Mouse (Mus musculus) forebrain, embryonic 11.5 days (tissue): Measurements from ENCODE around the gene Sp140. TPM values are rescaled to one million over a fixed set of nuclear protein-coding genes. Genes with fewer than 3 reads are reported as not detected.

ENCODE experiments used
- ATAC-seq: fragments of 200-750 bp; cut with Nextera tagmentation; replicated peaks from 2 replicates; pipeline ENCODE4 v1.8.0; 2017; ENCODE audit warnings: moderate TSS enrichment; ENCODE audit not compliant: low FRiP score
- DNase-seq: peaks from one replicate; pipeline ENCODE4 v3.0.0-alpha.2; 2017; ENCODE audit warnings: low spot score
- H3K27ac ChIP-seq: fragments of 300-500 bp; sonication (generic); 2 replicates; pipeline ENCODE4 v1.5.1; 2014; ENCODE audit warnings: low read depth, low read length
- H3K27me3 ChIP-seq: fragments of 300-500 bp; sonication (generic); 2 replicates; pipeline ENCODE4 v1.6.1; 2014; ENCODE audit warnings: mild to moderate bottlenecking, low read length, mixed read lengths; ENCODE audit not compliant: control insufficient read depth, insufficient read depth
- H3K36me3 ChIP-seq: fragments of 300-500 bp; sonication (generic); 2 replicates; pipeline ENCODE4 v1.6.1; 2014; ENCODE audit warnings: mild to moderate bottlenecking, low read length, moderate library complexity, mixed read lengths; ENCODE audit not compliant: control insufficient read depth, insufficient read depth
- H3K4me1 ChIP-seq: fragments of 300-500 bp; sonication (generic); replicated peaks from 2 replicates; pipeline ENCODE4 v1.6.1; 2014; ENCODE audit warnings: low read length, mixed read lengths; ENCODE audit not compliant: control insufficient read depth, insufficient read depth
- H3K4me2 ChIP-seq: fragments of 300-500 bp; sonication (generic); 2 replicates; pipeline ENCODE4 v1.6.1; 2014; ENCODE audit warnings: low read depth, mild to moderate bottlenecking, low read length, moderate library complexity, mixed read lengths; ENCODE audit not compliant: severe bottlenecking
- H3K4me3 ChIP-seq: fragments of 300-500 bp; sonication (generic); 2 replicates; pipeline ENCODE4 v1.5.1; 2014; ENCODE audit warnings: low read depth, low read length
- H3K9ac ChIP-seq: fragments of 300-500 bp; sonication (generic); 2 replicates; pipeline ENCODE4 v1.6.1; 2014; ENCODE audit warnings: low read length
- H3K9me3 ChIP-seq: fragments of 300-500 bp; sonication (generic); 2 replicates; pipeline ENCODE4 v1.6.1; 2016; ENCODE audit warnings: low read length, mixed read lengths; ENCODE audit not compliant: control insufficient read depth
- WGBS: fragments of 180-500 bp; shearing (Covaris S2); extraction: QIAGEN DNeasy Blood & Tissue Kit; methylation state at CpG from one replicate; pipeline ENCODE4 v1.1.7; 2014; 5-methylcytosine and 5-hydroxymethylcytosine counted together
- polyA plus RNA-seq: library from polyadenylated mRNA; unstranded; fragments of >200 nt; fragmentation: Nextera tagmentation; extraction: Ambion mirVana; gene quantifications from 2 replicates; pipeline ENCODE4 v1.2.1, GENCODE M21; 2014

The Sp140 gene
- polyA plus RNA-seq, 1 experiment from 2014 or later, result 0.59 TPM

DNA sequence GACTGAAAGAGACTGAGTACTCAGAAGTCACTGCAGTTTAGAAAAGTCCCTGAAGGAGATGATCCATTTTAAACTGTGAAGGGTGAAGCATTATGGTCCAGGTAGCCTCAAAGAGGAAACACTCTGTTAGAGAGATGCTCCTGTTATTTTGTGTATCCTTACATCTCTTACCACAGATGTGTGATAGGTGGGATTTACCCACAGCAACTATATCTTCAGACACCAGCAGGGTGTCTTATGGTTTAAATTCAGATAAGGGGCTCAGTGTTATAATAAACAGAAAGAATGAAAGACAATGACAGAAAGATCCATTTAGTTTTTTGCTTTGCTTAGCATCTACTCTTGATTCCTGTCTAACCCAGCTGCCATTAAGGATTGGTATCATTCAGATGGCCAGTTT, 64.1 kb downstream of the Sp140 start:
- no peak overlapping the region for H3K4me3 ChIP-seq
- H3K36me3 ChIP-seq, result no peaks in the 10 kb centered on the region
- H3K27ac ChIP-seq, result no peak overlapping the region
- ATAC-seq (no peak), DNase-seq (no peak)
- no peaks in the 10 kb centered on the region for H3K9me3 ChIP-seq
- no peak overlapping the region for H3K9ac ChIP-seq
- no peak overlapping the region for H3K4me2 ChIP-seq
- H3K4me1 ChIP-seq, result no peaks in the 10 kb centered on the region
- no peaks in the 10 kb centered on the region for H3K27me3 ChIP-seq

- Histone ChIP-seq H3K9me3 (no peaks in the 10 kb centered on the region), H3K4me2 (no peak overlapping the region), H3K9ac (no peak overlapping the region), H3K36me3 (no peaks in the 10 kb centered on the region), H3K4me3 (no peak overlapping the region), H3K4me1 (no peaks in the 10 kb centered on the region), H3K27me3 (no peaks in the 10 kb centered on the region), H3K27ac (no peak overlapping the region)
- no peak for ATAC-seq
- DNase-seq, result no peak
- 77% methylated on average over 4 of the region's 4 CpGs for WGBS
Observed at GRCm38 (mm10) chr1:85680226-85680625, 80.0 kb downstream of the Sp140 start.

GRCm38 (mm10) chr1:85686666-85687065, 86.5 kb downstream of the Sp140 start:
- Histone ChIP-seq H3K4me2 (no peak overlapping the region), H3K27ac (no peak overlapping the region), H3K27me3 (no peaks in the 10 kb centered on the region), H3K4me1 (no peaks in the 10 kb centered on the region), H3K36me3 (no peaks in the 10 kb centered on the region), H3K9me3 (no peaks in the 10 kb centered on the region), H3K4me3 (no peak overlapping the region), H3K9ac (no peak overlapping the region)
- ATAC-seq (no peak), DNase-seq (no peak)
- 80% methylated on average over 5 of the region's 5 CpGs for whole genome bisulfite sequencing

GRCm38 (mm10) chr1:85687346-85687745, 87.2 kb downstream of the Sp140 start:
- Histone ChIP-seq H3K27me3 (no peaks in the 10 kb centered on the region), H3K4me1 (no peaks in the 10 kb centered on the region), H3K27ac (no peak overlapping the region), H3K9ac (no peak overlapping the region), H3K36me3 (no peaks in the 10 kb centered on the region), H3K9me3 (no peaks in the 10 kb centered on the region), H3K4me3 (no peak overlapping the region), H3K4me2 (no peak overlapping the region)
- no peak for DNase-seq
- ATAC-seq, result no peak
- 76% methylated on average over 5 of the region's 5 CpGs for WGBS

GRCm38 (mm10) chr1:85690544-85690943, 90.4 kb downstream of the Sp140 start:
- DNase-seq (no peak), ATAC-seq (no peak)
- no peak overlapping the region for H3K9ac ChIP-seq
- H3K4me1 ChIP-seq, result no peaks in the 10 kb centered on the region
- H3K9me3 ChIP-seq, result no peaks in the 10 kb centered on the region
- H3K36me3 ChIP-seq, result no peaks in the 10 kb centered on the region
- no peak overlapping the region for H3K27ac ChIP-seq
- no peaks in the 10 kb centered on the region for H3K27me3 ChIP-seq
- no peak overlapping the region for H3K4me3 ChIP-seq
- 91% methylated on average over 3 of the region's 3 CpGs for WGBS
- H3K4me2 ChIP-seq, result no peak overlapping the region

DNA sequence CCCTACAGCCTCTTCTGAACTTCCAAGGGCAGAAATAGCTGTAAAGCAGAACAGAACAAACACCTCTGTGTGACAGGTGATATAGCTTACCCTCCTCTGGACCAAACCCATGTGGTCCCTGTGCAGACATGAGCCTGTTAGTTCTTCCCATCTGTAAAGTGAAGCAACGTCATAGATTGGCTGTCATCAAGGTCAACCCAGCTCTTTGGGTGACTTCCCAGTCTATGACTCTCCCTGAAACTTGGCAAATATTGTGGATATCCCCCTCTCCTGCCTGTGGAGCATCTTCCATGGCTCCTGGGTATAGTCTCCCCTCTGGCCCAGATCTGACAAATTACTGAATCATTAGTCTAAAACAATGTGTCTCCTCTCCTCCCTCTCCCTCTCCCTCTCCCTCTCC, 92.1 kb downstream of the Sp140 start:
- no peak for DNase-seq
- no peak overlapping the region for H3K4me2 ChIP-seq
- no peak overlapping the region for H3K4me3 ChIP-seq
- no peak for ATAC-seq
- H3K27me3 ChIP-seq, result no peaks in the 10 kb centered on the region
- no peak overlapping the region for H3K9ac ChIP-seq
- no peak overlapping the region for H3K27ac ChIP-seq
- H3K36me3 ChIP-seq, result no peaks in the 10 kb centered on the region
- no peaks in the 10 kb centered on the region for H3K4me1 ChIP-seq
- WGBS, result 87% methylated on average over 1 of the region's 1 CpGs
- no peaks in the 10 kb centered on the region for H3K9me3 ChIP-seq

DNA sequence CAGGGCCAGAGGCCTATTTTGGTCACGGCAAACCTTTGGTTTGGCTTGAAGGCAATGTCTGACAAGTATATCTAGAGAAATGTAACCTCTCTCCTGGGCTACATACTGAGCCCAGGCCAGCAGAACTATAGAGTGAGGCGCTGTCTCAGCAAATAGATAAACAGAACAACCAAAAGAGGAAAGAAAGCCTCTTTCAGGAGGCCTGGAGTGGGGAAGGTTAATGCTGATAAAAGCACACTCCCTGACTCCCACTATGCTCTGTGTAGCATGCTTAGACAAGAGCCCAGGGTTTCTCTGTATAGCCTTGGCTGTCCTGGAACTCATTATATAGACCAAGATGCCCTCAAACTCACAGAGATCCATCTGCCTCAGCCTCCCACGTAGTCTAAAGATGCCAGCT, 93.1 kb downstream of the Sp140 start:
- H3K4me2 ChIP-seq, result no peak overlapping the region
- H3K9ac ChIP-seq, result no peak overlapping the region
- no peaks in the 10 kb centered on the region for H3K4me1 ChIP-seq
- no peak for ATAC-seq
- no peak for DNase-seq
- WGBS, result 79% methylated on average over 3 of the region's 3 CpGs
- no peaks in the 10 kb centered on the region for H3K27me3 ChIP-seq
- no peaks in the 10 kb centered on the region for H3K36me3 ChIP-seq
- H3K9me3 ChIP-seq, result no peaks in the 10 kb centered on the region
- H3K4me3 ChIP-seq, result no peak overlapping the region
- H3K27ac ChIP-seq, result no peak overlapping the region

Other genes with a start within 250 kb of the Sp140 start
- gene G530012D18Rik, start 24.7 kb upstream of the Sp140 start, polyA plus RNA-seq, result not detected in 2 replicates
- gene Sp110, start 1.6 kb upstream of the Sp140 start, polyA plus RNA-seq, result 0.33 and 0.59 TPM in 2 replicates
- 0.29 and 0.65 TPM in 2 replicates for gene Sp100, start 49.6 kb downstream of the Sp140 start, polyA plus RNA-seq
- gene A630001G21Rik, start 178.3 kb downstream of the Sp140 start, polyA plus RNA-seq, result 1.0 and 1.3 TPM in 2 replicates
- gene Cab39, start 193.1 kb downstream of the Sp140 start, polyA plus RNA-seq, result 59.7 and 62.3 TPM in 2 replicates